Mouse (Mus musculus): ENCODE measurements at regions not wholly inside any gene's neighbourhood (a gene's known extent, or its start where the extent isn't known, plus 50 kb on each side); places are given as distances from the start of the nearest gene placed in this dataset.
"Not testable (repeated sequence)": the region's sequence is repeated elsewhere in the genome, so short reads cannot be mapped to it uniquely, and the experiment has no call there.

DNA sequence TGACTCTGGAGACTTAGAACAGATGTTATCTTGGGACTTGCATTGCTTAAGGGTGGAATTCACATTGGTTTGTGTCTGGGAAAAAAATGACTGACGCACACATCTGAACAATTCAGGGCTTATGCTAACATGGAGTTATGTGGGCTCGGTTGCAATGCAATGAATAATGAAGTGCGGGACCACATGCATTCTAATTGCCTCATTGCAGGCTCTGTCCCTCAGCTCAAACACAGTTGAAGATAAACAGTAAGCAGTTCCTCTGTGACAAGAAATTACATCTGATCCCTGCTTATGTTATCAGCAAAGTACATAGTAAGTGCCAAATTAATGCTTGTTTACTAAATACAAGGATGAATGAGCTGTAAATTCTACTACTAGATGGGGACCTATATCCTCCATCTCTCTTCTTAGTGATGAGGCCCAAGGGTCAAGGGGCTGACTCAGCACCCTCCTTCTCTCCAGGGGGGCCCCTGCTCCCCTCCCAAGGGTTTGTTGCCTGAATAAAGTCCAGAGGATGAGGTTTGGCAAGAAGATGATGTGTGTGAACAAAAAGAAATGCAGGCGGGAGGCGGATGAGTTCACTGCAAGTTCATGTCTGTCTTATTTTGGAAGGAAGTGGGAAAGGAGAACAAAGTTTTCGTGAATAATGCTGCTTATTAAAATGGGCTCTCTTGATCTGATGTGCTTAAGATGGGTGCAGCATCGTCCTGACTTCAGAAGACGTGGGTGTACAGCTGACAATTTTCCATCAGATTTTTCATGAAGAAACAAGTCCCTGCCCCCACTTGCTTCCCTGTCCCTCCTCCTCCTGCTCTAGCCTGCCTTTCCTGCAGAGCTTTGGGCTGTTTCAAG lies 533.1 kb downstream of the Shisa9 start:
- DNase-seq (ENCODE audit: low spot score), result no peak

DNA sequence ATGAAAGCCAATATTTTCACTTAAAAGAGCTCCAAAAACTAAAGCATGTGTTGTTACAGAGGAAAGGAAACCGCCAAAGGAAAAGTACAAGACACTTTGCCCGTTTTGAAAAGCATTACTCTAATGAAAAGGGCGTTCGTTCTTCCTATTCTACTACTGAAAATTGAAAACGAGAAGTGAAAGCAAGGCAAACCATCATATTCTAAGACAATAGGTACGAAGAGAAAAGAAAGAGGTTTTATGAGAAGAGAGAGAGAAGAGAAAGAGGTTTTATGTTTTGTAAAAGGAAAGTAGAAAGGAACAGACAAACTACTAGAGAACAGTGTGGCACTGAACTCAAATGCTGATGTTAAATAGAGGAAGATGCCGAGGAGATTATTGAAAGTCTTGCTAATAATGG lies 534.4 kb downstream of the Shisa9 start:
- no peak for DNase-seq (ENCODE audit: low spot score)

DNA sequence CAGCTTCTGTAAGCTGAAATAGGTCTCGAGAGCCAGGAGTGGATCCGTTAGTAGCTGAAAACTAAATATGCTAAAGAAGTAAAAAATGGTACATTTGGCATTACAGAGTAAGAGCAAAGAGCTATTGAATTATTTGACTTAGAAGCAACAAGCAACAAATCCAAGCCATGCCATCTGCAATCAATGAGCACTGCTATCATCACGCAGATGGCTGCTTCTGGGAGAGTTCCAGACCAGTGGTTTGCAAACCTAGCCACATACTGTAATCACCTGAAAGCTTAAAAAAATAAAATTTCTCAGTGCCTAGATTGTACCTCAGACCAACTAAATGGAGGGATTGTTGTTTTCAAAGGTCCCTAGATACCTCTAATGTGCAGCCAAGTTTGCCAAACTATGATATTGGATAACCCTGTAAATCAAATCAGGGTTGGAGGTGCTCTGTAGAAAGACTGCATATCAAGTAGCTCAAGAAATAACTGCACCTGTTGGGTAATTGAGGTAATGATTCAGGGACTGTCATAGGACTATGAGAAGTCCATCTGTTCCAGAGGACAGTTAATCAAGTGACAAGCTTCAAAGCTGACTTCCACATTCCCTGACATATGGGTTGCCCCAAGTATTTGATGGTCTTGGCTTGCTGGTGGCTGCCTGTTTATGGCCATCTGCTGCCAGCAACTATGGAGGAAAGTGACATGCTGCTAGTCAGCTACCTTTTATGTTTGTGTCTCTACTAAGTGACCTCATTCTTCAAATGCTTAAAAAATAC lies 538.0 kb downstream of the Shisa9 start:
- DNase-seq (ENCODE audit: low spot score), result no peak

DNA sequence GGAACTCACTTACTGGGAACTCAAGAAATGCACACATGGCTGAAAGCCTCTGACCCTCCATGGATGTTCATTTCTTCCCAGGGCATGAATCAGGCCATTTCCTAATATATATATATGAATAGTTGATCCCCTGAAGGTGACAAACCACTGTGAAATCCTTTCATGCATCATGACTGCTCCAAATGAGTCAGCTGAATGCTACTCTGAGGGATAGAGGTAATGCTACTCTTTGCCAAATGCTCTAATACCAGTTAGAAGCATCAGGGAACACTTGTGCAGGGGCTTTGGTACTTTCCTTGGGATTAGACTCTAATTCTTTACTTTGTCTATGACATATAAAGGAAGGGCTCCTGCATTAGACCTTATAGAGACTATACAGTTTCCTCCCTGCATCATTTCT lies 561.0 kb upstream of the Ercc4 start:
- no peak for DNase-seq (ENCODE audit: low spot score)

DNA sequence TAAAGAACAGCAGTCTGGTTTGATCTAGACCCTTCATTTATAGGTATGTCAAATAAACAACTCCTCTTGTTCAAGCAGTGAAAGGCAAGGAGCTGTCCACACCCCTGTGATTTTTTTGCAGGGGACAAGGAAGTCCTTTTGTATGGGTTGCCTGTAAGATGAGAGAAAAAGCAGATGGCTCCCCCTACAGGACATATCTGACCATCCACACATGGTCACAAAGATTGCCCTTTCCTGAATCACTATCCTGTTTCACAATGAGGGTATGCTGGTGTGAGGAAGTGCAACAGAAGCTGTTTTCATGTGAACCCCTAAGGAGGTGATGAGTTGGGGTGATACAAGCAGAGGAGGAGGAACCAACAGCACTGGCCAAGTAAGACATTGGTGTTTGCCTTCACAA lies 520.6 kb upstream of the Ercc4 start:
- peak; percentile 23 for DNase-seq (ENCODE audit: low spot score)

DNA sequence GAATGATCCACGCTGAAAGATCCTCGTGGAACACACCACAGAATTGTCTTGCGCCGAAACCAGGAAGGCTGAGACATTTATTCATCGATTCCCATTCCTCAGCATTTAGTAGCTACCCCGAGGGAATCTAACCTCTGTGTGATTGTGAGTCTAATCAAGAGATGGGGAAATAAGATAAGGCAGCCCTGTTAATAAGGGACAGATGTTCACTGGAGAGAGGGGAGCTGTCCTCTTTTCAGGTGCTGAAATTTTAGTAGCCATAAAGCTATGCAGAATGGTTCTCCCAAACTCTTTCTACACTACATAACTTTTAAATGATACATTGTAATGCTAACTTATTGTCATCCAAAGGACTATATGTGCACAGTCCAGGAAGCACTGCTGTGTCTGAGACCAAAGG lies 501.2 kb upstream of the Ercc4 start:
- DNase-seq (ENCODE audit: low spot score), result peak; percentile 61

DNA sequence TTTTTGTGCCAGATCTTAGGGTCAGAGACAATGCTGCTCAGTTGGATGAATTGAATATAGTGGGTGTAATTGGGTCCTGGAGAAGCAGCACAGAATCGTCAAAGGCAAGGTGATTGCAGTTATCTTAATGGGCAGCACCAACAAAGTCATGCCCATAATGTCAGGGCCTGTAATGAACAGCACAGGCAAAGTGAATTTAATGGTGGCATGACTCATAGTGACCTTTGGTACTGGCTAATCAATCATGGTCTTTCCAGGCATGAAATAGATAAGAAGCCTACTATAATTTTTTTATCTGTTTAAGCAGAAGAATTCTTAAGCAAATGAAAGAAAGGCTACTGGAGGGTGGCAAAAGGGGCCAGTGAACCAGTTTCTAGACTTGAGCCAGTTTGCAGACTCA lies 498.4 kb upstream of the Ercc4 start:
- no peak for DNase-seq (ENCODE audit: low spot score)

- DNase-seq (ENCODE audit: low spot score), result no peak
Observed at GRCm38 (mm10) chr16:12617781-12618180, 491.7 kb upstream of the Ercc4 start.

- no peak for DNase-seq (ENCODE audit: low spot score)
Observed at GRCm38 (mm10) chr16:12632533-12632932, 477.0 kb upstream of the Ercc4 start.

DNA sequence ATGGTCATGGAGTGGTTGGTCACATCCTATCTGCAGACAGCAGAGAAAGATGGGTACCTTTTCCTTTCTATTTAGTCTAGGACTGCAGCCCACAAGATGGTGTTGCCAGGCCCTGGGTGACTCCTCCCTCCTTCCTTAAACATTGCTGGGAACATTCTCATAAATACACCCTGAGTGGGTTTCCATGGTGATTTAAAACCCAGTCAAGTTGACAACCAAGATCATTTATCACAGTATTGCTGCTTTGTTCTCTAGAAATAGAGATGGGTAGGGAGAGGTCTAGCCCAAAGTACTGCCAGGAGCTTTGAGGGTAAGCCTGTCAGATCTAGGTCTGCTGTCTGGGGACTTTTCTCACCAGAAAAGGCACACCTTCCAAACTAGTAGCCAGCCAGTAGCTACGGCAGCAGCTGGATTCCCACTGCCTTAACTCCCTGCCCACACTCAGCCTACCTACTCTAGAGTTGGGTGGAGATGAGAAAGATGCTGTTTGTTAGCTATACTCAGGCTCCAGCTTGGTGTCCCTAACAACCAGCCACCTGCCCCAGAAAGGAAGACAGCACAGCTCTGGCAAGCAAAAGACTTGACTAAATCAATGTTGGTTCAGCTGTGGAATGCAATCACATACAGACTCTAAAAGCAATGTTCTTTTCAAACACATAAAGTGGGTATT lies 470.4 kb upstream of the Ercc4 start:
- no peak for DNase-seq (ENCODE audit: low spot score)

DNA sequence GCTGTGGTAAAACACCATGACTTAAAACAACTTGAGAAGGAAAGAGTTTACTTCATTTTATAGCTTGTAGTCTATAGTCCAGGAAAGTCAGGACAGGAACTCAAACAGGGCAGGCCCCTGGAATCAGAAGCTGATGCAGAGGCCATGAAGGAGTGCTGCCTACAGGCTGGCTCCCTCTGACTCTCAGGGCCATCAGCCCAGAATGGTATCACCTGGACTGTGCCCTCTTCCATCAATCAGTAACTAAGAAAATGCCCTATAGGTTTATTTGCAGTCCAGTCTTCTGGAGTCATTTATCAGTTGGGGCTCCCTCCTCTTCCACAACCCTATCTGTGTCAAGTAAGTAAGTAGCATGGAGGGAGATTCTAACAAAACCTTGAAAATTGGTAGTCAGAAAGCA lies 466.4 kb upstream of the Ercc4 start:
- DNase-seq (ENCODE audit: low spot score), result no peak

DNA sequence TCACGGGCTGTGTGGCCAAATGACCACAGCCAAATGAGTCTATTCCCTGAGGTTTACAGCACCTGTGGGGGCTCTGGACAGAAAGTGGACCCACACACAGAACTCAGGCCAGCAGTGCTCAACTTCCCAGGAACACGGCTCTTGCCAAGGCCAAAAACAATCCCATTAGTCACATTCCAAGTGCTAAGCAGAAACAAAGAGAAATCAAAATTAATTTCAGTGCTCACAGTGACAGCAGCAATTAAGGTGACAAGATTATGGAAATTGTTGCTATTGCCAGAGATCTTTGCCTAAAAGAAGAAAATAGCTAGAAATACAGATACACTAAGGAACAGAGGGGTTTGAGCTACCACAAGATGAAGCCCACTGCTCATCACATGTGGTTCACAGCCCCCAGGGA lies 464.9 kb upstream of the Ercc4 start:
- DNase-seq (ENCODE audit: low spot score), result peak; percentile 15

DNA sequence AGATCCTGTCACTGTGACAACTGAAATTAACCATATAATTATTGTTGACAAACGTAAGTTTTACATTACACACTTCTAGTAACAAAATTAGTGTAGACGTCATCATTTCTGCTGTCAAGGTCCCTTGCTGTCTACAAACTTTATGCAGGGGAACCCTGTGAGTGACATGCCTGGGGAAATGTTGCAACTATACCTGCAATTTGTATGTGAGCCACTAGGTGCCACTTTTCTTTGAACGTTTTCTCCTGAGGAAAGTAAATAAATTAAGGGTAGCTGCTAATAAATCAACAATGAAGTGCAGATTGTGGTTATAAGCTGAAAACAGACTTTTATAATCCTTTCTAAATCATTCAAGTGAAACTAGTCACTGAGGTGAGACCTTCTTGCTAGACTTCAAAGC lies 457.3 kb upstream of the Ercc4 start:
- DNase-seq (ENCODE audit: low spot score), result no peak

DNA sequence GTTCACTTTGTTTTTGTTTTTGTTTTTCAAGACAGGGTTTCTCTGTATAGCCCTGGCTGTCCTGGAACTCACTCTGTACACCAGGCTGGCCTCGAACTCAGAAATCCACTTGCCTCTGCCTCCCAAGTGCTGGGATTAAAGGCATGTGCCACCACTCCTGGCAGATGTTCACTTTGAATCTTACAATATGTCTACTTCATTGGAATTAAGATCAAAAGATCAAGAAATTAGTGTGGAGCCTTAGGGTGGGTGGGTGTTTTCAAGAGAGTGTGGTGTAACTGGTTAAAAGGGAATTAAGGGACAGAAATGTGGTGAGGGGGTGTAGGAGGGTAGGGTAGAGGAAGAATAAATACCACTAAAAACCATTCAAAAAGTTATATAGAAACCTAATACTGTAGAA lies 435.8 kb upstream of the Ercc4 start:
- not testable (repeated sequence) for DNase-seq (ENCODE audit: low spot score)

GRCm38 (mm10) chr16:12681474-12681873 lies 428.0 kb upstream of the Ercc4 start:
- DNase-seq (ENCODE audit: low spot score), result no peak

GRCm38 (mm10) chr16:12685816-12686215 lies 423.7 kb upstream of the Ercc4 start:
- DNase-seq (ENCODE audit: low spot score), result no peak

GRCm38 (mm10) chr16:12691776-12692175 lies 417.7 kb upstream of the Ercc4 start:
- no peak for DNase-seq (ENCODE audit: low spot score)

DNA sequence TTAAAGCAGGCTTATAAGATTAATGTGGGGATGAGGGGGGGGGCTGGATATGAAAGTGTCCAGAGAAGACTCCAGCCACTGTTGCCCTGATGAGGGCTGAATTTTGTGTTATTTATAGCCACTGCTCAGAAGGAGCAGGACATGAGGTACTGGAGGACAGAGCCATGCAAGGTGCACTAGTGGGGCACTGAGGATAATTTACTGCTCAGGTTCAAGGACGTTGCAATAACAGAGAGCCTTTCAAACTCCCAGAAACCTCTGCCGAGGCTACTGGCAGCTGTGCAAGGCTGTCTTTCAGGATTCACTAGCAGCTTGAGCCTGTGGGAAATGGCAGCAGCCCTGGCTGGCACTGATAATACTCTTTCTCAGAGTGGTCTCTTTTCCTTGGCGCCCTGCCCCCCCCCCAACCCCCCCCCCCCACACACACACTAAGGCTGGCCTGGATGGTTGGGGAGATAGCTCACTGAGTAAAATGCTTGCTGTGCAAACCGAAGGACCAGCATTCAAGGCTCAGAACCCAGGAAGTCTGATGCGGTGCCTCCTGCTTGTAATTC lies 416.7 kb upstream of the Ercc4 start:
- DNase-seq (ENCODE audit: low spot score), result no peak

DNA sequence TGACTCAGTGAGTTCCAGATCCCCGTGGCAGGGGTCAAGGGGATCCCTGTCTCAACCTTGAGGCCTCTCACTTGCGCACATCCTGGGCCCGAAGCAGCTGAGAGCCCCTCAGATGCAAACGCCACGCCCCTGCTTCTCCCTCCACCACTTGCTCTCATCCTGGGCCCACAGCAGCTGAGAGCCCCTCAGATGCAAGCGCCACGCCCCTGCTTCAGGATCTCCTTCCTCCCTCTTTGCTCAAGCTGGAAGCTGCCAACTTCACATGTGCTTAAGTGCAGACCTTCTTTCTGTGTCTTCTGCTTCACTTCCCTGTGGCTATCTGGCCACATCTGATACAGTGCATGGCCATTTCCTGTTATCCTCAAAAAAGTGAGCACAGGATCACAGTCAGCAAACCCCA lies 416.1 kb upstream of the Ercc4 start:
- DNase-seq (ENCODE audit: low spot score), result no peak

- no peak for DNase-seq (ENCODE audit: low spot score)
Observed at GRCm38 (mm10) chr16:12694646-12695045, 414.8 kb upstream of the Ercc4 start.

DNA sequence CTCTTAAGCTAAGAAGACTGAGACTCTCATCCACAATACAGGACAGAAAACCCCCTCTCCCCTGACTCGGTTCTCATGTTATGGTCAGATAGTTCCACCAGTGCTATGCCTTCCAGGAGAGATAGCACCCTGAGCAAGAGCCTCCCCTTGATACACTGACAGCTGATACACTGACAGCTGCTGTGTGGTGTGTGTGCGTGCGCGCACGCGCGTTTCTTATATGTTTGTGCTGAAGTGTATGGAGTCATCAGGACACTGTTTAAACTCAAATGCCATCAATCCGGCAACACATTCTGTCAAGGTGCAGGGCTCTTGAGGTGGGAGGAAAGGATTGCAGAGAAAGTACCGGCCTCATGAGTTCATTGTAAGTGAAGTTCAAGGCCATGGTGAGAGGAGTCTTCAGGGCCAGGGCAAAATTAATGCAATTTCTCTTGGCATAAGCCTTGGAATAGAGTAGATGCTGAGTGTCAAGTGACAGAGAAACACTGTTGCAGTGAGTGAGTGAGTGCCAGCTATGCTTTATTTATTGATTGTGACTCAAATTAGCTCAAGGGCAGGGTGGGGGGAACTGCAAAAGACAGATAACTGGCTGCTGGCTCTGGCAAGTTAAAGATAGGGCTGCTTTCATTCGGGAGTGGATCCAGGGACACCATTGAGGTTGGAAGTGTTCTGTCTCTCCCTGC lies 412.4 kb upstream of the Ercc4 start:
- no peak for DNase-seq (ENCODE audit: low spot score)

- no peak for DNase-seq (ENCODE audit: low spot score)
Observed at GRCm38 (mm10) chr16:12699557-12699956, 409.9 kb upstream of the Ercc4 start.

Data from retina, embryonic 14.5 days (tissue).